Mouse (Mus musculus) CD4-positive naive resting alpha-beta T cell, adult 76 days (primary cell): ENCODE measurements around the gene Ttc28. TPM values are rescaled to one million over a fixed set of nuclear protein-coding genes. Genes with fewer than 3 reads are reported as not detected.

Source experiments
- total RNA-seq: library from RNA; stranded (reverse); gene quantifications from one replicate; pipeline ENCODE4 v1.2.4, GENCODE M21; 2023

The Ttc28 gene
- 44.1 TPM for total RNA-seq

DNA sequence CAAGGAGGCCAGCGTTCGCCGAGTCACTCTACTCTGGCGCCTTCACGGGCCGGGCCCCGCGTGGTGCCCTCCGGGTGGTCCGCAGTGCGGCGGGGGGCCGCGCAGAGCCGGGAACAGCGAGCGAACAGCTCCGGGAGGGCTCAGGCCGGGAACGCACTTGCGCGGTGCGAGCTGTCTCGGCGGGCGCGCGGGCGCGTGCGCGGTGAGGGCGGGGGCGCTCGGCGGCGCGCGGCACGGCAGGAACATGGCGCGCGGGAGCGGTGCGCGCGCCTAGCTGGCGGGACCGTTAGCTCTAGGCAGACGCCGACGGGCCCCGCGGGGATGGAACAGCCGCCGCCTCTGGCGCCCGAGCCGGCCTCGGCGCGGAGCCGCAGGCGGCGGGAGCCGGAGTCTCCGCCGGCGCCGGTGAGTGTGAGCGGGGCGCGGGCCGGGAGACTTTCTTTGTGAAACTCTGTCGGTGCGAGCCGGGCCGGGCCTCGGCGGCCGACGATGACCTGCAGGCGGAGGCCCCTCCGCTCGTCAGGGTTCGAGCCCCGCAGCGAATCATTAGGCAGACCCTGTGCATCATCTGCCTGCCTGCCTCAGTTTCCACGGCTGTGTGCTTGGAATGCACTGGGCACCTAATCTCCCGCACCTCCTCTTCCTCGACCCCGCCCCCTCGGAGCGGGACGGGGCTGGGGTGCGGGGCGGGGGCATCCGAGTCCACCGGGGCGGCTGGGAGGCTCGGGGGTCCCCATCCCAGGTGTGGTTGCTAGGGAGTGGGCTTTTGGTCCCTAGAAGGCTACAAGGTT lies at the start of gene Ttc28:
Gene Ttc28 (plus strand): TSS at position 220 of the 791 bp plus-strand sequence.

DNA sequence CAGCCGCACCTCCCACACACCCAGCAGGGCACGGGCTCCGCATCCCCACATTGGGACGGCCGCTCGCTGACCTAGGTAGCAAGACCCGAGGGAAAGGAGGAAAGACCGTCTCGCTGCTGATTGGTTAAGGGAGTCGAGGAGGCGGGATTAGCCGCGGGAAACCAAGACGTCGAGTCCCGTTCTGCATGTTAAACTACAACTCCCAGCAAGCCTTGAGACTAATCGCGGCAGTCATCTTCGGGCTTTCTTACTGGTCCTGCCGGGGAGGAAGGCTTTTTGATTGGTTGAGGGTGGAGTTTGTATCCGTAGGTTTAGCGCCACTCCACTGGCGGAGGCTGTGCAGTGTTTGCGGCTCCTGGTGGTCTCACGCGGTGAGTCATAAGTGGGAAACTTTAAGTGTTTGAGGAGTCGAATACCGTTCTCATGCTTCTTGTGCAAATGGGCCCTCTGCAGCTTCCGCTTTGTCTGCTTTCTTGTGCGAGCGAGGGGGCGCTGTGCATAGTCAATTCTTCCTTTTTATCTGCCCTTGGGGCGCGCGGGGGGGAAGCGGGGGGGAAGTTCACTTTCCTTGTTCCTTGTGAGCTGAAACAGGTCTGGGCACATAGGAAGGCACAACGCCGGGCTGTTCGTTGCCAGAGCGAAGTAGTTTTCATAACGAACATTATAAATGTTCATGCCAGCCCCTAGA lies 39.8 kb upstream of the Ttc28 start, which contains the start of the genes Hscb and Chek2:
Gene Hscb (minus strand): TSS at position 100 of the 688 bp plus-strand sequence.
Gene Chek2 (plus strand): TSS at position 302 of the 688 bp plus-strand sequence.

DNA sequence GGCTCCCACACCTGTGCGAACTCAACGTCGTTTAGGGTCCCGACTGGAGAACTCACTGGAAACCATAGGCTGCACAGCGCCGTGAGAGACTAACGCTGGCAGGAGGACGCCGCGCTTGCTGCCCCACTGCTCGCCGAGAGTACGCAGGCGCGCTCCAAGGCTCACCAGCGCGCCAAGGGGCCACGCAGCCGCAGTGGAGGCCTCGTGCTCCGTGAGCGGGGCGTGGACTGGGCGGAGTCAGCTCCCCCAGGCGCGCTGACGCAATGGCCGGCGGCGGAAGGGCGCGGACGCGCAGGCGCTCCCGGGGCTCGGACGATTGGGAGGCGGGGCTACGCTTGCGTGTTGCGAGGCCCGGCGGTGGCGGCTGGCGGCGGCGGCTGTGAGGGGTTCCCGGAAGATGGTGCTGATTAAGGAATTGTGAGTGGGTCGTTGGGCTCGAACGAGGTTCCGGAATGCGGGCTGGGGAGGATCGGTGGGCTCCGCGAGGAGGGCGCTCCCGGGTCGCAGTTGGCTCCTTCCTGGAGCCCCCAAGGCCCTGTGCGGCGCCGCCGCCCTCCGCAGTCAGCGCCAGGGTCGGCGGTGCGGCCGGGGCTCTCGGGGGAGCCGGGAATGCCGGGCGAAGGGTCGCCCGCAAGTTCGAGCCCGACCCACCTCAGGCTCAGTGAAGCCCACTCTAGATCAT lies 451.0 kb downstream of the Ttc28 start, which contains the start of gene Pitpnb:
Gene Pitpnb (plus strand): TSS at position 347 of the 682 bp plus-strand sequence.

Other genes starting within 250 kb of the Ttc28 start
- 48.7 TPM for gene Noc4l, start 226.4 kb upstream of the Ttc28 start, total RNA-seq
- gene Ddx51, start 226.4 kb upstream of the Ttc28 start, total RNA-seq, result 59.8 TPM
- 253 TPM for gene Ep400, start 109.1 kb upstream of the Ttc28 start, total RNA-seq
- 33.0 TPM for gene Pus1, start 99.1 kb upstream of the Ttc28 start, total RNA-seq
- gene Ulk1, start 69.7 kb upstream of the Ttc28 start, total RNA-seq, result 141 TPM
- gene Hscb, start 40.0 kb upstream of the Ttc28 start, total RNA-seq, result 25.3 TPM
- 2.2 TPM for gene Chek2, start 39.8 kb upstream of the Ttc28 start, total RNA-seq